Mouse (Mus musculus) heart, adult 9 months (tissue): ENCODE measurements around the gene Olfr923.
"Not testable (repeated sequence)": the region's sequence is repeated elsewhere in the genome, so short reads cannot be mapped to it uniquely, and the experiment has no call there.

Experiments used
- DNase-seq, 2 experiments: peaks; one replicate each; pipeline ENCODE4 v3.0.0; 2022; ENCODE audit warnings: low spot score in 2 of 2

Olfr923 gene

DNA sequence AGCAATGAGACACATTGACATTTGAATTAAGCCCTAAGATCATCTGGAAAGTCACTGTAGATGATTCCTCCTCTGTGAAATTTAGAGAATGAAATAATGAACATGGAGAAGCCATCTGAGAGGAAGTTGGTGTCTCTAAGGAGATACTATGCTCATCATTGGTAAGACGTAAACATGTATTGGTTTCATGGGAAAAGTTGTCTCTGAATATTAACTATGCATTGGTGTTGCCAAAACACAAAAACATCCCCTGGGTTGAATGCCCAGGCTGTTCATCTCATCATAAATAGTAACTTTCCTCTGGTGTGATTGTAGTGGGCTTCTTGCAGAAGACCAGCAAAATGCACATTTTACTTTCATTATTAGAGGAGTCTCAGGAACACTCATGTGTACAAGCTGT is at the start of gene Olfr923:
Gene Olfr923 (plus strand): TSS at position 301 of the 400 bp plus-strand sequence.
- no peak for DNase-seq

DNA sequence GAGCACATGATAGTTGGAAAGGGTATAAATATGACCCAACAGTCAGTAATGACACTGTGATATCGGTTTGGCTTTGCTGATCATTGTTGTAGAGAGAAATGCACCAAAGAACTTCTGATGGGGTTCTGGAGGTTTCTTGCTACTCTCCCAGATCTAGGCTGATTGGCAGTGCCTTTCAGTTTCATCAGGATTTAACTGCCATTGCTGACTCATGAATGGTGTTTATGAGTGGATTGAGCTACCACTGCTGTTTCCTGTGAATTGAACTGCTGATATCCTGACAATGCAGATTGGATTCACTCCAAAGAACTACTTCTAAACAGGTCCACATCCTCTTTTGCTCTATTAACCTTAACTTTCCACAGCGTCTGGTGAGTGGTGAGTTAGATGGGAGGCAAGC is 33.7 kb upstream of the Olfr923 start:
- DNase-seq = no peak

DNA sequence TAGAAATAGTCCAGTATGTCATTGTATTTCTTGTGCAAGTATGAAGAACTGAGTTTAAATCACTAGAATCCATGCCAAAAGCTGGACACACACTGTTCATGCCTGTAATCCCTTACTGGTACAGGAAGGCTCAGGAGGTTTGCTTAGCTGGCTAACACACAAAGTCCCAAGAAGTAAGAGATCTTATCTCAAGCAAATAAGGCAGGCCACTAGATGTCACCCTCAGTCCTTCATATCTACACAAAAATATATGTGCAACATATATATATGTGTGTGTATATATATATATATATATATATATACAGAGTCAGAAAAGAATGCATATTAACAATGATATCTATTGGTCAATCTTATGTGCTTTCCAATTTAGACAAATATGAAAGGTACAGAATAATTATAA is 20.6 kb upstream of the Olfr923 start:
- DNase-seq = no peak

DNA sequence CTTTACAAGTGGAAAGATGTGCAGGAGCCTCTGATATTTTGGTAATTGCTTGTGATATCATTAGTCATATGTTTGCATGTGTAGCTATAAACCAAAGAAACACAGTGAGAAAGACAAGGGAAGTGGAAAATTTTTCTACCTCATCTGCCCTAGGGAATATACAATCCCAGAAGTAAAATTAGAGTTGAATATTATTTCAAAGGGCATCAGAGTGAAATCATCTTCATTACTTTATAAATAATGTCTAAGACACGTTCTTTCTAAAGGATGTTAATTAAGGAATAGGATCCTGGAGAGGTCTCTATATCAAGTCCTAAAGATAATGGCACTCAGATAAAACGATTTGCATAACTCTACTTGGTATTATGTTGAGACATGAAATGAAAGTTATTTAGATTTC is 12.0 kb upstream of the Olfr923 start, which contains the start of gene Olfr922:
Gene Olfr922 (plus strand): TSS at position 301 of the 400 bp plus-strand sequence.
- no peak for DNase-seq

DNA sequence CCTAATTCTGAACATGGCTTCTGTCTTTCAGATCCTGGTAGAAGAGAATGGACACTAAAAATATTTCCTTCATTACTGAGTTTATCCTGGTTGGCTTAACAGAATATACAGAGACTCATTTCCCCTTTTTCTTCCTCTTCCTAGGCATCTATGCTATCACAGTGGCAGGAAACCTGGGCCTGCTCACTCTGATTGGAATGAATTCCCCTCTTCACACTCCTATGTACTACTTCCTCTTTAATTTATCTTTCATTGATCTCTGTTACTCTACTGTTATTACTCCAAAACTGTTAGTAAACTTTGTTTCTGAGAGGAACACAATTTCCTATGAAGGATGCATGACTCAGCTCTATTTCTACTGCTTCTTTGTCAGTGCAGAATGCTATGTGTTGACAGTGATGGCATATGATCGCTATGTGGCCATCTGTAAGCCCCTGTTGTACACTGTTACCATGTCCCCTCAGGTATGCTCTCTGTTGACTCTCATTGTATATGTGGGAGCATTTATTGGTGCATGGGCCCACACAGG is 10.8 kb upstream of the Olfr923 start:
- DNase-seq = no peak

DNA sequence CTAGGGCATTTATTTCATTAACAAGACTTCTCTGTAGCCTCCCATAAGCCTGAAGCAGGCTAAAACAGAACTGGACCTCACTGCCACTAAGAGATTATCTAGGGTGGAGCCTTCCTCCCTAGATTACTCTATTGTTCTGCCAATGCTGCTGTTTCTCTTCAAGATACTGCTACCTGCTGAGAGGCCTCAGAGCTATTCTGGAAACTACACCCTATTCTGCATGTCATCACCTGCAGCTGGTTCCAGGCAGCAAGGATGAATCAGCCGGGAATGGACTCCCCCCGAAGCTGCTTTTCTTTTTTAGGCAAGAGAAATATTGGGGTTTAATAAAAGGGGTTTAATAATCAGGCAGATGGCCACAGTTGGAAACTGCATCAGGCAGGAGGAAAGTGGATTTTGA is 6.7 kb downstream of the Olfr923 start:
- no peak for DNase-seq

DNA sequence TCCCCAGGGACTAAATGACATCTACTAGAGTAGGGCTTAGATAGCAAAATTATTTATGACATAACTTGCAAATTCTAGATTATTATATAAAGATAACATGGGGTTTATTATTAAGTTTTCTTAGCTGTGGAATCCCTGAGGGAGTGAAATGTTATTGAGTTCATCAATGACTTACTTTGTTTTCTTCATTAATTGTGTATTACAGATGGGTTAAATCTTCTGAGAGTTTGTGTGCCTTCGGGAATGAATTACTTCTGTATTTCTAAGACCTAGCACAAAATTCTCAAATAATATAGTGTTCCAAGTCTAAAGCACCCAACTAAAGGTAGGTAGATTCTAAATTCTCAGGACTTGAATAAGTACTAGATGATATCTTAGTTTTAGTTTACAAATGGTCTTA is 17.8 kb downstream of the Olfr923 start, which contains the start of gene Olfr924:
Gene Olfr924 (plus strand): TSS at position 301 of the 400 bp plus-strand sequence.
- no peak for DNase-seq

DNA sequence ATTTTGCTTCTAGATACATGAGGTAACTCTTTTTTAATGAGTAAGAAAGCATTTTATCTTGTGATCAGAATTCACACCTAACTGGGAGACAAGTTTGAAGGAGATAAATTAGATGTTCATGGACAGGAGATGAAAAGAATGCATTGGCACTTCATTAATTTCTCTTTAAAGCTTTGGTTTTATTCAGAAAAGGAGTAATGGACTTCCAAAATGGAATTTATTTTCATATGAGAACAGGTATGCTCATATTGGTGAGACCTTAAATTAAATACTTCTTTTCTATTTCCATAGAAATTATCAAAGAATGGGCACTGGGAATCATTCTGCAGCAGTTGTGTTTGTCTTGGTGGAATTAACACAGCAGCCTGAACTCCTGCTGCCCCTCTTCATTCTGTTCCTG is 28.4 kb downstream of the Olfr923 start, which contains the start of gene Olfr26:
Gene Olfr26 (plus strand): TSS at position 301 of the 400 bp plus-strand sequence.
- DNase-seq = no peak

DNA sequence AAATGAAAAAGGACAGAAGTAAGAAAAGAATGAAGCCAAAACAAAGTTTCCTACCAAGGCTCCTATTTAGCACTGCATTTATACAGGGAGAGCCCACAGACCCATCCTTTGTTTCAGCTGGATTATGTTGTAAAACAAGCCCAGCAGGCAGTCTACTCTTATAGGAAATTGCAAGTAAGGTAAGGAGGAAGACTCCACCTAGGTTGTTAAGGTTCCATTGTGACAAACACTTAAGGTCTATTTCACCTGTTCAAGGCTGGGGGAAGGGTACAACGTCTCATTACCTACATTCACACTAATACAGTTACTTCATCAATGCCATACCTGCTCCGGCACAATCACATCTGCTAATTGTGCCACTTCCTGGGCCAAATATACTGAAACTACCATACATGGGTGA is 48.5 kb downstream of the Olfr923 start:
- not testable (repeated sequence) for DNase-seq

DNA sequence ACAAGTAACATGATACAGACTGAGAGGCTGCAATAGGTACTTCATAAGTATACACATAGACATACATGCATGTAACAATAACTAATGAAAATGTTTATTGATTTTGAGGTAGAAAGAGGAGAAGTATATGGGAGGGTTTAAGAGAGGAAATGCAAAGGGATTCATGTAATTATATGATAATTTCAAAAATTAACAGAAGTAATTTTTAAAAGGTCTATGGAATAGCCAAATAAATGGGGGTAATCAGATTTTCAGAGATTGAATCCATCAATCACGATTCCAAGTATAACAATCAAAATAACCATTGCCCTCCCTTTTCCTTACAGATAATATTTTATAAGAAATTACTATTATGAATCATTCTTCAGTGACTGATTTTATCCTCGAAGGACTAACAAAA is 50.5 kb downstream of the Olfr923 start, which contains the start of gene Olfr926:
Gene Olfr926 (plus strand): TSS at position 301 of the 400 bp plus-strand sequence.
- no peak for DNase-seq
